Mouse (Mus musculus): ENCODE results near the gene Exoc3l4. TPM values are rescaled to one million over a fixed set of nuclear protein-coding genes. Genes with fewer than 3 reads are reported as not detected.

Exoc3l4 gene
- polyA plus RNA-seq, 1 experiment from 2014 or later = 7.3 TPM

GRCm38 (mm10) chr12:111385883-111386641 lies 30.8 kb upstream of the Exoc3l4 start:
- WGBS = 67% methylated on average over 13 of the region's 13 CpGs
- DNase-seq (ENCODE audit: low spot score) (peak; percentile 45), ATAC-seq (ENCODE audit: low FRiP score, low TSS enrichment) (peak; percentile 58)
- H3K9ac ChIP-seq (ENCODE audit: low read length) = no peak overlapping the region
- H3K27me3 ChIP-seq (ENCODE audit: control insufficient read depth, insufficient read depth, low read length) = no peaks in the 10 kb centered on the region
- peak overlapping the region; percentile 88 for H3K27ac ChIP-seq (replicated peaks)
- no peak overlapping the region for H3K4me3 ChIP-seq (ENCODE audit: low read depth, low read length)
- H3K36me3 ChIP-seq (ENCODE audit: control insufficient read depth, insufficient read depth, low read length) = no peaks in the 10 kb centered on the region
- no peaks in the 10 kb centered on the region for H3K9me3 ChIP-seq (ENCODE audit: control insufficient read depth, low read length)
- no peak for TF ChIP-seq CTCF (IDR thresholded peaks at IDR 0.05; ENCODE audit: low read depth)
- TF ChIP-seq EP300 (optimal IDR thresholded peaks at IDR 0.05) = no peak
- H3K4me2 ChIP-seq (replicated peaks; ENCODE audit: low read depth) = no peak overlapping the region
- H3K4me1 ChIP-seq (replicated peaks; ENCODE audit: control insufficient read depth, insufficient read depth) = peaks cover 7% of the 10 kb centered on the region

- Histone ChIP-seq H3K9me3 (ENCODE audit: control insufficient read depth, low read length) (no peaks in the 10 kb centered on the region), H3K9ac (ENCODE audit: low read length) (no peak overlapping the region), H3K27ac (replicated peaks) (peak overlapping the region; percentile 88), H3K27me3 (ENCODE audit: control insufficient read depth, insufficient read depth, low read length) (no peaks in the 10 kb centered on the region), H3K4me3 (ENCODE audit: low read depth, low read length) (no peak overlapping the region), H3K4me2 (replicated peaks; ENCODE audit: low read depth) (0 out of 2 replicates have a peak overlapping the region, but pooled peaks have one; percentile 23), H3K4me1 (replicated peaks; ENCODE audit: control insufficient read depth, insufficient read depth) (peaks cover 7% of the 10 kb centered on the region), H3K36me3 (ENCODE audit: control insufficient read depth, insufficient read depth, low read length) (no peaks in the 10 kb centered on the region)
- WGBS = 16% methylated on average over 8 of the region's 8 CpGs
- ATAC-seq (ENCODE audit: low FRiP score, low TSS enrichment) = peak; percentile 92
- TF ChIP-seq EP300 (optimal IDR thresholded peaks at IDR 0.05) (no peak), CTCF (IDR thresholded peaks at IDR 0.05; ENCODE audit: low read depth) (no peak; the same call in 1 of the 2 replicates)
- DNase-seq (ENCODE audit: low spot score) = peak; percentile 76
Measured at GRCm38 (mm10) chr12:111386642-111387120, 30.1 kb upstream of the Exoc3l4 start.

- no peak for DNase-seq (ENCODE audit: low spot score)
- Histone ChIP-seq H3K4me1 (replicated peaks; ENCODE audit: control insufficient read depth, insufficient read depth) (peaks cover 7% of the 10 kb centered on the region), H3K27ac (replicated peaks) (peak overlapping the region; percentile 88), H3K36me3 (ENCODE audit: control insufficient read depth, insufficient read depth, low read length) (no peaks in the 10 kb centered on the region), H3K9me3 (ENCODE audit: control insufficient read depth, low read length) (no peaks in the 10 kb centered on the region), H3K27me3 (ENCODE audit: control insufficient read depth, insufficient read depth, low read length) (no peaks in the 10 kb centered on the region), H3K4me2 (replicated peaks; ENCODE audit: low read depth) (no peak overlapping the region; the same call in 1 of the 2 replicates), H3K9ac (ENCODE audit: low read length) (no peak overlapping the region), H3K4me3 (ENCODE audit: low read depth, low read length) (no peak overlapping the region)
- TF ChIP-seq CTCF (IDR thresholded peaks at IDR 0.05; ENCODE audit: low read depth) (no peak), EP300 (optimal IDR thresholded peaks at IDR 0.05) (no peak)
- peak; percentile 83 for ATAC-seq (ENCODE audit: low FRiP score, low TSS enrichment)
- WGBS = 59% methylated on average over 4 of the region's 4 CpGs
Measured at GRCm38 (mm10) chr12:111387146-111387545, 29.7 kb upstream of the Exoc3l4 start.

- 88% methylated on average over 6 of the region's 6 CpGs for WGBS
- Histone ChIP-seq H3K4me1 (replicated peaks; ENCODE audit: control insufficient read depth, insufficient read depth) (no peaks in the 10 kb centered on the region), H3K4me2 (replicated peaks; ENCODE audit: low read depth) (no peak overlapping the region), H3K27me3 (ENCODE audit: control insufficient read depth, insufficient read depth, low read length) (no peaks in the 10 kb centered on the region), H3K4me3 (ENCODE audit: low read depth, low read length) (no peak overlapping the region), H3K27ac (replicated peaks) (no peak overlapping the region), H3K9me3 (ENCODE audit: control insufficient read depth, low read length) (no peaks in the 10 kb centered on the region), H3K36me3 (ENCODE audit: control insufficient read depth, insufficient read depth, low read length) (no peaks in the 10 kb centered on the region), H3K9ac (ENCODE audit: low read length) (no peak overlapping the region)
- DNase-seq (ENCODE audit: low spot score) (no peak), ATAC-seq (ENCODE audit: low FRiP score, low TSS enrichment) (no peak; the same call in 1 of the 2 replicates)
- TF ChIP-seq CTCF (IDR thresholded peaks at IDR 0.05; ENCODE audit: low read depth) (no peak), EP300 (optimal IDR thresholded peaks at IDR 0.05) (no peak)
Measured at GRCm38 (mm10) chr12:111394008-111394407, 22.8 kb upstream of the Exoc3l4 start.

GRCm38 (mm10) chr12:111396997-111397396 lies 19.8 kb upstream of the Exoc3l4 start:
- ATAC-seq (ENCODE audit: low FRiP score, low TSS enrichment) = no peak

More at GRCm38 (mm10) chr12:111396997-111397396, 19.8 kb upstream of the Exoc3l4 start:
- TF ChIP-seq CTCF (IDR thresholded peaks at IDR 0.05; ENCODE audit: low read depth) (no peak), EP300 (optimal IDR thresholded peaks at IDR 0.05) (no peak)
- Histone ChIP-seq H3K36me3 (ENCODE audit: control insufficient read depth, insufficient read depth, low read length) (no peaks in the 10 kb centered on the region), H3K4me1 (replicated peaks; ENCODE audit: control insufficient read depth, insufficient read depth) (no peaks in the 10 kb centered on the region), H3K9me3 (ENCODE audit: control insufficient read depth, low read length) (no peaks in the 10 kb centered on the region), H3K4me3 (ENCODE audit: low read depth, low read length) (no peak overlapping the region), H3K9ac (ENCODE audit: low read length) (no peak overlapping the region), H3K4me2 (replicated peaks; ENCODE audit: low read depth) (no peak overlapping the region), H3K27me3 (ENCODE audit: control insufficient read depth, insufficient read depth, low read length) (no peaks in the 10 kb centered on the region), H3K27ac (replicated peaks) (no peak overlapping the region)
- WGBS = 62% methylated on average over 5 of the region's 5 CpGs
- DNase-seq (ENCODE audit: low spot score) = no peak

Measured in stomach, postnatal 0 days (tissue).